Mouse (Mus musculus) liver, embryonic 15.5 days (tissue): ENCODE measurements around the gene Gria1. TPM values are rescaled to one million over a fixed set of nuclear protein-coding genes. Genes with fewer than 3 reads are reported as not detected.

Experiments used
- ATAC-seq: fragments of 200-750 bp; cut with Nextera tagmentation; 2 replicates; pipeline ENCODE4 v1.8.0; 2017; ENCODE audit warnings: moderate number of reproducible peaks, mild to moderate bottlenecking, moderate library complexity; ENCODE audit not compliant: insufficient read depth
- H3K27ac ChIP-seq: fragments of 300-500 bp; sonication (generic); replicated peaks from 2 replicates; pipeline ENCODE4 v1.5.1; 2015; ENCODE audit warnings: mild to moderate bottlenecking, inconsistent platforms
- H3K27me3 ChIP-seq: fragments of 300-500 bp; sonication (generic); 2 replicates; pipeline ENCODE4 v1.6.1; 2015; ENCODE audit warnings: mild to moderate bottlenecking, inconsistent platforms
- H3K36me3 ChIP-seq: fragments of 300-500 bp; sonication (generic); replicated peaks from 2 replicates; pipeline ENCODE4 v1.6.1; 2015; ENCODE audit warnings: moderate library complexity, mild to moderate bottlenecking, inconsistent platforms
- H3K4me1 ChIP-seq: fragments of 300-500 bp; sonication (generic); replicated peaks from 2 replicates; pipeline ENCODE4 v1.6.1; 2015; ENCODE audit warnings: inconsistent platforms
- H3K4me2 ChIP-seq: fragments of 300-500 bp; sonication (generic); 2 replicates; pipeline ENCODE4 v1.6.1; 2015; ENCODE audit warnings: moderate library complexity, mild to moderate bottlenecking, inconsistent platforms
- H3K4me3 ChIP-seq: fragments of 300-500 bp; sonication (generic); replicated peaks from 2 replicates; pipeline ENCODE4 v1.5.1; 2015; ENCODE audit warnings: mild to moderate bottlenecking, inconsistent platforms
- H3K9ac ChIP-seq: fragments of 300-500 bp; sonication (generic); 2 replicates; pipeline ENCODE4 v1.6.1; 2015; ENCODE audit warnings: moderate library complexity, mild to moderate bottlenecking, inconsistent platforms
- H3K9me3 ChIP-seq: fragments of 300-500 bp; sonication (generic); replicated peaks from 2 replicates; pipeline ENCODE4 v1.6.1; 2016; ENCODE audit warnings: inconsistent platforms
- WGBS: fragments of 180-500 bp; shearing (Covaris S2); methylation state at CpG from one replicate; pipeline ENCODE4 v1.1.7; 2015; ENCODE audit warnings: mixed read lengths; ENCODE audit not compliant: insufficient replicate concordance; 5-methylcytosine and 5-hydroxymethylcytosine counted together
- polyA plus RNA-seq: library from polyadenylated mRNA; unstranded; fragments of >200 nt; fragmentation: Nextera tagmentation; extraction: Ambion mirVana; gene quantifications from 2 replicates; pipeline ENCODE4 v1.2.1, GENCODE M21; 2015

Gene Gria1
- polyA plus RNA-seq, 1 experiment from 2014 or later = 0.18 TPM

DNA sequence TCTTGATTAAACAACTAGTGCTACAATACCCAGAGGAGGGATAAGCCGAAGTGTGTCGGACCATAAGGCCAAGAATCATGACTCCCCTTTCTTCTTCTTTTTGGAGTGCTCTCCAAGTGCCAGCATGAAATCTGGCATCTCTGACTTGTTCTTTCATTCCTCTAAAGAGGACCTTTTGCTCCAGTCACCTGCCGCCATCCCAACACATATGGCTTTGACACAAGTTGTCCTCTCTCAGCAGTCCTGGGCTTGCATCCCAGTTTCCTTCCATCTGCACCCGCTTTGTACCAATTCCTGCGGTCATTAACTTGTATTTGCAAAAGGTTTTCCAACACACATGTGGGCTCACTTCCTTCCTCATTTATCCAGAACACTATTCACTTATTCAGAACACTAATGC, 103.2 kb downstream of the Gria1 start:
- no peaks in the 10 kb centered on the region for H3K4me1 ChIP-seq
- ATAC-seq = no peak
- H3K4me2 ChIP-seq = no peak overlapping the region
- no peak overlapping the region for H3K27ac ChIP-seq
- no peaks in the 10 kb centered on the region for H3K27me3 ChIP-seq
- H3K9ac ChIP-seq = no peak overlapping the region
- 61% methylated on average over 5 of the region's 5 CpGs for WGBS
- H3K4me3 ChIP-seq = no peak overlapping the region
- H3K36me3 ChIP-seq = no peaks in the 10 kb centered on the region
- H3K9me3 ChIP-seq = no peaks in the 10 kb centered on the region

DNA sequence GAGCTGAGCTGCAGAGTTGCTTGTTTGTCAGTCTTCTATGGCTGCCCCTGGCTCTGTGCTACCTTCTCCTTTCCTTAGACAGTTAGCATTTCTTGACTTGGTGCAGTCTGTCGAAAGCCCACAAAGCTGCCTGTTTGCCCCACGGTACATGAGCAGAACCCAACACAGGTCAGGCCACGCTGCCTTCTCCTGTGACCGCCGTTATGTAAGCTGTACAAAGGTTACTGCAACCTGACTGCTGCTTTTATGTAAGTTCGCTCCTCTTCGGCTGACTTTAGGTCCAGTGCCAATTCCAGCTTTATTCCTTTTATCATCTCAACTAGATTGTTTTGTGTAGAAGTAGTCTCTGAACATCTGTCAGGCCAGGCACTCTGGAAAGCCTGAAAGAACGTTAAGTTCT, 115.9 kb downstream of the Gria1 start:
- Histone ChIP-seq H3K4me3 (no peak overlapping the region), H3K9ac (no peak overlapping the region), H3K27ac (no peak overlapping the region), H3K36me3 (no peaks in the 10 kb centered on the region), H3K4me1 (no peaks in the 10 kb centered on the region), H3K9me3 (no peaks in the 10 kb centered on the region), H3K4me2 (no peak overlapping the region), H3K27me3 (no peaks in the 10 kb centered on the region)
- ATAC-seq = no peak
- WGBS = 77% methylated on average over 8 of the region's 8 CpGs

DNA sequence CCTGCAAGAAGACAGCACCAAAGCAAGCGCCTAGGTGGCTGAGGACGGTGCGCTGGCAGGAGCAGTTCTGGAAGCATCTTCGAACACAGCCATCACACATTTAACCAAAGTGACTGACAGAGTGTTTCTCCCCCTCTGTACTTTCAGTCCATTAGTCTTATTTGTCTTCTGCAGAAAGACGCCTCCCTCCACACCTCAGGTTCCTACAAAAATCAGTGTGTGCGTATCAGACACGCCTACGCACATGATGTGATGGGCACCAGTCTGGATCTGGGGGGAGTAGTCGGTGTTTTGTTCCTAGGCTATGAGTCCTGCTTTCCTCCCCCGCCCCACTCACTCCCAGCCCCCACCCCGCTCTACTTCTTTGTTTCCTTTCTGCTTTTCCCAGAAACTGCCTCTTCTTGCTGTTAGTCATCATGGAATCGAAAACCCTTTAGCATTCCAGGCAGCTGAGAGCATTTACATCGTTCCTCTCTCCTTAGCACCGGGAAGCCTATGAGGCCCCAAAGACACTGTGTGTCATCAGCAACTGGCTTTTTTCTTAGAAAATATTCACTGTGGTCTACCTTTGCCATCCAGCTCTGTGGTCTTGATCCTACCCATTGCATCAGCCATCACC, 129.1 kb downstream of the Gria1 start:
- no peak overlapping the region for H3K4me3 ChIP-seq
- no peak for ATAC-seq
- H3K9ac ChIP-seq = no peak overlapping the region
- no peaks in the 10 kb centered on the region for H3K36me3 ChIP-seq
- H3K27me3 ChIP-seq = no peaks in the 10 kb centered on the region
- WGBS = 66% methylated on average over 14 of the region's 14 CpGs
- H3K9me3 ChIP-seq = no peaks in the 10 kb centered on the region
- no peak overlapping the region for H3K4me2 ChIP-seq
- no peak overlapping the region for H3K27ac ChIP-seq
- H3K4me1 ChIP-seq = no peaks in the 10 kb centered on the region

DNA sequence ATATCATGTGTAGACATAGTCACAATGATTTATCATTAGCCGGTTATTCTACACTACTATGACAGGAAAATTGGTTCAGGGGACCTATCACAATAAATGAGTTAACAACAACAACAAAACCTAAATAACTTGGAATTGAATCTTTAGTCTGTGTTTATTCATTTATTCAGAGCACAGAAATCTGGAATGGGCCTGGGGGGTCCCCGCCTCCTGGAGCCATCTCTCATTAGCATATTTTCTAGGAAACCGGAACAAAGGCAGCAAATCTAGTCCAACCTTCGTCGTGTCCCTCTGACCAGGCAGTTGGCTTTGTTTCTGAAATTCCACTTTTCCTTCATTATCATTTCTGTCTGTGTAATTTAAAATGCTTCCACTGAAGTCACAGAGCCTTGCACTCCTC, 132.5 kb downstream of the Gria1 start:
- no peak for ATAC-seq
- H3K36me3 ChIP-seq = no peaks in the 10 kb centered on the region

DNA sequence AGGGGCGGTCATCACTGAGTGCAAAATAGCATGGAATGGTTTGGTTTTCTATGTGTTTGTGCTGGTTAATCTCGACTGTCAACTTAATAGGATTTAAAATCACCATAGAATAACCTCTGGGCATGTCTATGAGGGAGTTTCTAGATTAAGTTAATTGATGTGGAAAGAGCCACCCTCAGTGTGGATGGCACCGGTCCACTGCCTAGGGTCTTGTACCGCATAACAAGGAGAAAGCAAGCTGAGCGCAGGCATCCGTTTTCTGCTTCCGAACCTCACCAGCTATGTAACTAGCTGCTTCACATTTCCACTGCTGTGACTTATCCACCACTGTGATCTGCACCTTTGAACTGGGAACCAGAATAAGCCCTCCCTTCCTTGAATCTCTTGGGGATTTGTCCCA, 134.0 kb downstream of the Gria1 start:
- Histone ChIP-seq H3K36me3 (no peaks in the 10 kb centered on the region), H3K4me2 (no peak overlapping the region), H3K4me3 (no peak overlapping the region), H3K9me3 (no peaks in the 10 kb centered on the region), H3K4me1 (no peaks in the 10 kb centered on the region), H3K27ac (no peak overlapping the region), H3K9ac (no peak overlapping the region), H3K27me3 (no peaks in the 10 kb centered on the region)
- ATAC-seq = no peak
- WGBS = 61% methylated on average over 7 of the region's 7 CpGs

More for the DNA sequence above, 132.5 kb downstream of the Gria1 start:
- no peaks in the 10 kb centered on the region for H3K27me3 ChIP-seq
- H3K27ac ChIP-seq = no peak overlapping the region
- no peak overlapping the region for H3K4me2 ChIP-seq
- no peak overlapping the region for H3K9ac ChIP-seq
- 67% methylated on average over 5 of the region's 5 CpGs for WGBS
- no peaks in the 10 kb centered on the region for H3K4me1 ChIP-seq
- H3K4me3 ChIP-seq = no peak overlapping the region
- no peaks in the 10 kb centered on the region for H3K9me3 ChIP-seq

DNA sequence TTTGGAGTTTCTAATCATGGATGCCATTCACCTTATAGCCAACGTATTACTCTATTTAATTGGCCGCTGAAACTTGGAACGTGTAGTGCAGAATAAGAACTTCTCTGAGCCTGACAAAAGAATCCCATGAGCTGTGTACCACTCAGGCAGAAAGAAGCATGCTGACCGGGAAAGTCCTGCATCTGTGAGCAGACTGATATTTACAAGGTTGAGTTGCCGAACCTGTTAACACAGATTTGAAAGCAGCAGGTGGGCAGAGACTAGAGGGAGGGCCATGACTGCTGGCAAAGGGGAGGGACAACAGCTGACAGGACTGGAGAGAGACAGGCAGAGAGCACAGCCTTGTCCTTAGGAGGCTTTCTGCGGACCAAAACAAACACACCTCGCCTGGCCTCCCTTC, 134.5 kb downstream of the Gria1 start:
- ATAC-seq = no peak
- WGBS = 45% methylated on average over 7 of the region's 7 CpGs

DNA sequence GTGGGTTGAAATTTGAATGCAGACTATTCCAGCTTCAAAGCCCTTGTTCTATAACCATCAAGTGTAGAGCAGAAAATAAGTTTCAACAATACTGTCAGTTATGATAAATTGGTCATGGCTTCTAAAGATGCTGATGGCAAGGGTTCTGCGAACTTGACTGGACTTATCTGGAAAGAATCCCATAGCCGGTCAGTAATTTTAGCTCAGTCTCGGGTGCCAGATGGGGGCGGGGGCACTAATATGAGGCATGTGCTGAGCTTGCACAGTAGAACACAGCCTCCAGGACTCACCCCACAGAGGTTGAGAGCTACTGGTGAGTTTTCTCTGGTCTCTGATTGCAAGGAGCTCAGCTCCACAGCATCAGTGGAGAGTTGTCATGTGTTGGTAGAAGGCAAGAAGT, 140.5 kb downstream of the Gria1 start:
- H3K4me1 ChIP-seq = no peaks in the 10 kb centered on the region
- H3K9ac ChIP-seq = no peak overlapping the region
- no peaks in the 10 kb centered on the region for H3K36me3 ChIP-seq
- no peak overlapping the region for H3K4me2 ChIP-seq
- no peaks in the 10 kb centered on the region for H3K27me3 ChIP-seq
- H3K9me3 ChIP-seq = no peaks in the 10 kb centered on the region
- no peak for ATAC-seq
- no peak overlapping the region for H3K4me3 ChIP-seq
- WGBS = 66% methylated on average over 4 of the region's 4 CpGs
- H3K27ac ChIP-seq = no peak overlapping the region

More for the DNA sequence above, 134.5 kb downstream of the Gria1 start:
- H3K27me3 ChIP-seq = no peaks in the 10 kb centered on the region
- no peak overlapping the region for H3K4me2 ChIP-seq
- H3K27ac ChIP-seq = no peak overlapping the region
- H3K9me3 ChIP-seq = no peaks in the 10 kb centered on the region
- no peaks in the 10 kb centered on the region for H3K36me3 ChIP-seq
- no peak overlapping the region for H3K4me3 ChIP-seq
- H3K4me1 ChIP-seq = no peaks in the 10 kb centered on the region
- H3K9ac ChIP-seq = no peak overlapping the region

DNA sequence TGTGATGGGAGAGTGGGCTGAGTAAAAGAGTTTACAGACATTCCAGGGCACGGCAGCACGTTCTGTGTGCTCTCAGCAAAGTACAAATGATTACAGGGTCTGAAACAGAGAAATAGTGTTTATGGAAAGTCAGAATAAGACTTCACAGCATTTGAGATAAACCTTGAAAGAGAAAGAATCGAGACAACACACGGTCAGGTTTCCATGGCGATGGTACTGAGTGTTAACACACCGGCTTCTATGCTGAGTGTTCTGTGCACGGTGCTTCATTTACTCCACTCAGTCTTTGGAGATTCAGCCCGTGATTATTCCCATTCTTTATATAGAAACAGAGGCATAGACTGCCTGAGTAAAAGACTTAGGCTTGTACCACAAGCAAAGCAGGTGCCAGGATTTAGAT, 143.8 kb downstream of the Gria1 start:
- H3K27me3 ChIP-seq = no peaks in the 10 kb centered on the region
- H3K36me3 ChIP-seq = no peaks in the 10 kb centered on the region
- no peak for ATAC-seq
- no peaks in the 10 kb centered on the region for H3K4me1 ChIP-seq
- H3K27ac ChIP-seq = no peak overlapping the region
- no peak overlapping the region for H3K4me2 ChIP-seq
- no peak overlapping the region for H3K4me3 ChIP-seq
- H3K9ac ChIP-seq = no peak overlapping the region
- WGBS = 62% methylated on average over 8 of the region's 8 CpGs
- H3K9me3 ChIP-seq = no peaks in the 10 kb centered on the region

DNA sequence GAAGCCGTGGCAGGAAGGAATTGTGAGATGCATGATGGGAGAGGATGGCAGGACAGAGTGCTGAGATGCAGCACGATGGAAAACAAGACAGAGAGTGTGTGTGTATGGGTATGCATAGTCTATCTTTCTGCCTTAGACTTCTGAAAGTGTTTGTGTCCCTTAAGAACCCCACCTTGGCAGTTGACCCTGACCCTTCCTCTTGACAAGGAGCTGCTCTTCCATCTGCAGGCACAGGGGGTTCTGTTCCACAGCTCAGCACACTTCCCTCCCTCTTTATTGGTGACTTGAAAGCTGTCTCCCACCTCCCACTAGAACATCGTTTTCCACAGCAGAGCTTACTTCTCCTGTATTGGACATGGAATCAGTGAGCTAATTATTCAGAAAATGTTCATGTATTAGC, 148.2 kb downstream of the Gria1 start:
- H3K4me3 ChIP-seq = no peak overlapping the region
- ATAC-seq = no peak
- 38% methylated on average over 3 of the region's 3 CpGs for WGBS

DNA sequence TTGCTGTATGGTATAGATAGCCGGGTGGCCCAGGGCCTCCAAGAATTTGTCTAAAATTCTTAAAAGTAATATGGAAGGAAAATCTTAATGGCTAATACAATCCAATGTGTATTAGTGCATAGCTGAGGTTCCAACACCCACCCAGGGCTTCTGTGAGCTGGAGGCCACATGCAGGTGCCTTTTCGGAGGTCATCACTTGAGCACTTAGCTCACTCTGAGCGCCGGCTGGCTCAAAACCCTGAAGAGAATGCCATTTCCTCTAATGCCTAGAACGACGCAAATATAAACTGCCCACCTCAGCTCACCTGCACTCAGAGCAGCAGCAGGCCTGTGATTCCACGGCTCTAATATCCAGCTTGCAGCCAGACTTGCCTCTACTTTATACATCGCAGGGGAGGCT, 148.9 kb downstream of the Gria1 start:
- H3K27ac ChIP-seq = no peak overlapping the region
- no peak overlapping the region for H3K4me2 ChIP-seq
- no peak overlapping the region for H3K9ac ChIP-seq
- no peak for ATAC-seq
- H3K4me3 ChIP-seq = no peak overlapping the region
- H3K36me3 ChIP-seq = no peaks in the 10 kb centered on the region
- H3K4me1 ChIP-seq = no peaks in the 10 kb centered on the region
- H3K27me3 ChIP-seq = no peaks in the 10 kb centered on the region
- 75% methylated on average over 8 of the region's 8 CpGs for WGBS
- H3K9me3 ChIP-seq = no peaks in the 10 kb centered on the region

More for the DNA sequence above, 148.2 kb downstream of the Gria1 start:
- Histone ChIP-seq H3K27me3 (no peaks in the 10 kb centered on the region), H3K27ac (no peak overlapping the region), H3K9ac (no peak overlapping the region), H3K4me2 (no peak overlapping the region), H3K36me3 (no peaks in the 10 kb centered on the region), H3K9me3 (no peaks in the 10 kb centered on the region), H3K4me1 (no peaks in the 10 kb centered on the region)

DNA sequence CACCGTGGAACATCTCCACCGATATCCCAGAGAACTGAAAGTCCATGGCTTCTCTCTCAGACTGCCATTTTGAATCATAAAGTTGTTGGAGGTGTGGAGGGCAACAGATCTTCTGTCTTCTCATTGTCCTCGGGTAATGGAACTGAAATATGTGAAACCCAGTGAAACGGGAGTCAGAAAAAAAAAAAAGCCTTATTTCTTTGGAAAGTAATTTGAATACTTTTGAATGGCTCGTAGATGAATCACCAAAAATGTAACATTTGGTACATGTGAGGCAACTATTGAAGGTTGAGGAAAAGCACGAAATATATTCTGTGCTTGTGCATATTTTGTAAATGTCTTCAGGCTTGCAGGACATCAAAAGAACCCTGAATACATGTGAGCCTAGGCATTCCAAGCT, 151.7 kb downstream of the Gria1 start:
- ATAC-seq = no peak
- no peaks in the 10 kb centered on the region for H3K4me1 ChIP-seq
- no peak overlapping the region for H3K4me3 ChIP-seq
- H3K27me3 ChIP-seq = no peaks in the 10 kb centered on the region
- H3K36me3 ChIP-seq = no peaks in the 10 kb centered on the region
- H3K9ac ChIP-seq = no peak overlapping the region
- H3K4me2 ChIP-seq = no peak overlapping the region
- H3K9me3 ChIP-seq = no peaks in the 10 kb centered on the region
- H3K27ac ChIP-seq = no peak overlapping the region
- 54% methylated on average over 6 of the region's 6 CpGs for WGBS

DNA sequence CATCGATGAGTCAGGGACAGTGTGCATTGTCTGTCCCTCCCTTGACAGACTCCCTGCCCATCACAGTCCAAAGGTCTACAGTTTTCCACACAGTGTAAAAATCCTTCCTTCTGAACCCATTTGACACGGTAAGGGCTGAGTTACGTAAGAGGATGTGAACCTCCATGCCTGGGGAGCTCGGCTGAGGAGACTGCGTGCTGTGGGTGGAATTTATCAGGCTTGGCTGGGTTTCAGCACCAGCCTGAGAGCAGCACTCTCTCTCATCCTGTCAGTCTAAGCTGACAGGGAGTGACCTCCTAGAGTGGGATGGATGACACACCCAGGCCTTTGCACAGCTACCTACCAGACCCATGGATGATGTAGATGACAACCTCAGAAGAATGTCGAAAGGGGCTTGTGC, 158.9 kb downstream of the Gria1 start:
- no peak overlapping the region for H3K9ac ChIP-seq
- WGBS = 56% methylated on average over 6 of the region's 6 CpGs

More for the DNA sequence above, 158.9 kb downstream of the Gria1 start:
- Histone ChIP-seq H3K4me3 (no peak overlapping the region), H3K36me3 (no peaks in the 10 kb centered on the region), H3K27ac (no peak overlapping the region), H3K4me1 (no peaks in the 10 kb centered on the region), H3K27me3 (no peaks in the 10 kb centered on the region), H3K4me2 (no peak overlapping the region), H3K9me3 (no peaks in the 10 kb centered on the region)
- no peak for ATAC-seq
